Mouse (Mus musculus) neural tube, embryonic 15.5 days (tissue): ENCODE measurements around the gene Wdr86. TPM values are rescaled to one million over a fixed set of nuclear protein-coding genes. Genes with fewer than 3 reads are reported as not detected.
"Not testable (repeated sequence)": the region's sequence is repeated elsewhere in the genome, so short reads cannot be mapped to it uniquely, and the experiment has no call there.

Experiments used
- ATAC-seq: fragments of 200-750 bp; cut with Nextera tagmentation; 2 replicates; pipeline ENCODE4 v1.8.0; 2017; ENCODE audit warnings: mild to moderate bottlenecking, moderate TSS enrichment, moderate library complexity; ENCODE audit not compliant: low FRiP score
- H3K27ac ChIP-seq: fragments of 300-500 bp; sonication (generic); replicated peaks from 2 replicates; pipeline ENCODE4 v1.5.1; 2015; ENCODE audit warnings: mild to moderate bottlenecking, inconsistent platforms
- H3K27me3 ChIP-seq: fragments of 300-500 bp; sonication (generic); replicated peaks from 2 replicates; pipeline ENCODE4 v1.6.1; 2015; ENCODE audit warnings: inconsistent platforms
- H3K36me3 ChIP-seq: fragments of 300-500 bp; sonication (generic); 2 replicates; pipeline ENCODE4 v1.6.1; 2015; ENCODE audit warnings: inconsistent platforms
- H3K4me1 ChIP-seq: fragments of 300-500 bp; sonication (generic); 2 replicates; pipeline ENCODE4 v1.6.1; 2015; ENCODE audit warnings: inconsistent platforms
- H3K4me2 ChIP-seq: fragments of 300-500 bp; sonication (generic); 2 replicates; pipeline ENCODE4 v1.6.1; 2015; ENCODE audit warnings: inconsistent platforms, mild to moderate bottlenecking, moderate library complexity
- H3K4me3 ChIP-seq: fragments of 300-500 bp; sonication (generic); replicated peaks from 2 replicates; pipeline ENCODE4 v1.5.1; 2015; ENCODE audit warnings: mild to moderate bottlenecking, inconsistent platforms
- H3K9ac ChIP-seq: fragments of 300-500 bp; sonication (generic); replicated peaks from 2 replicates; pipeline ENCODE4 v1.6.1; 2015; ENCODE audit warnings: mild to moderate bottlenecking, inconsistent platforms
- H3K9me3 ChIP-seq: fragments of 300-500 bp; sonication (generic); replicated peaks from 2 replicates; pipeline ENCODE4 v1.6.1; 2016; ENCODE audit warnings: inconsistent platforms
- WGBS: fragments of 180-500 bp; shearing (Covaris S2); methylation state at CpG from one replicate; pipeline ENCODE4 v1.1.7; 2015; ENCODE audit warnings: mixed read lengths; 5-methylcytosine and 5-hydroxymethylcytosine counted together
- polyA plus RNA-seq: library from polyadenylated mRNA; unstranded; fragments of >200 nt; fragmentation: Nextera tagmentation; extraction: Ambion mirVana; gene quantifications from 2 replicates; pipeline ENCODE4 v1.2.1, GENCODE M21; 2015

Wdr86 gene
- polyA plus RNA-seq: 4.1 and 5.2 TPM in 2 replicates

- under 1% methylated on average over 23 of the region's 23 CpGs for WGBS
- peaks cover 37% of the 10 kb centered on the region for H3K27me3 ChIP-seq
- peak; percentile 43; the same call in 1 of the 2 replicates for ATAC-seq
- peak within 1 kb of the TSS; percentile 69 for H3K4me2 ChIP-seq
- no peaks in the 10 kb centered on the region for H3K9me3 ChIP-seq
- H3K9ac ChIP-seq: peak within 1 kb of the TSS; percentile 49
- no peaks in the 10 kb centered on the region for H3K36me3 ChIP-seq
- H3K4me1 ChIP-seq: peaks cover 32% of the 10 kb centered on the region
- peak within 1 kb of the TSS; percentile 44 for H3K4me3 ChIP-seq
- H3K27ac ChIP-seq: no peak within 1 kb of the TSS
Observed at GRCm38 (mm10) chr5:24730488-24730871, at the start of gene Wdr86. Wdr86 (minus strand) TSS chr5:24730727.

DNA sequence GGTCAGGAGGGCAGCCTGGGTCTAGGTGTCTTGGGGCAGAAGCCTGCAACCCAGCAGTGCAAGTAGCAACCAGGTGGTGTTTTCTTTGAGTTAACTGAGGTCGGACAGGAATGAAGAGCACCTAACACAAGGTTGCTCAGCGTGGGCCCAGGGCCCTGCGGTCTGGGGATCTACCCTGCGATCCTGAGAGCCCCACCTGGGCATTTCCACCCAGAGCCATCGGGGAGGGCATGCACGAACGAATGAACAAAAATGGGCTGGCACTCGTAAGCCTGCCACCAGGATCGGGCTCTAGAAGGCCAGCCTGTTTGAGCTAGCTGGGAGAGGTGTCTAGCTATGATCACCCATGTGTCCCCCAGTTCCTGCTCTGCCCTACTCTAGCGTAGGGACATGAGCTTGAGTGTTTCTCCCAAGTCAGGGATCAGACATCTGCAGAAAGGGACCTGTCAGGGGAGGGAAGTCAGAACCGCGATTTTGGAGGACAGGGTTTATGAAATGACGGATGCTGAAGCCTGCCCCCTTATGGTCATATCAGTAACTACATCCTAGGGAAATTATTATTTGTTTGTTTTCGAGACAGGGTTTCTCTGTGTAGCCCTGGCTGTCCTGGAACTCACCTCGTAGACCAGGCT, 49.5 kb upstream of the Wdr86 start:
- Histone ChIP-seq H3K4me2 (no peak overlapping the region), H3K27me3 (peaks cover 4% of the 10 kb centered on the region; the same call in 1 of the 2 replicates), H3K36me3 (no peaks in the 10 kb centered on the region), H3K9me3 (0 out of 2 replicates have a peak, but pooled peaks cover 4% of the 10 kb centered on the region), H3K9ac (no peak overlapping the region), H3K27ac (no peak overlapping the region), H3K4me3 (no peak overlapping the region), H3K4me1 (peaks cover 13% of the 10 kb centered on the region)
- ATAC-seq: no peak
- WGBS: 59% methylated on average over 15 of the region's 15 CpGs

DNA sequence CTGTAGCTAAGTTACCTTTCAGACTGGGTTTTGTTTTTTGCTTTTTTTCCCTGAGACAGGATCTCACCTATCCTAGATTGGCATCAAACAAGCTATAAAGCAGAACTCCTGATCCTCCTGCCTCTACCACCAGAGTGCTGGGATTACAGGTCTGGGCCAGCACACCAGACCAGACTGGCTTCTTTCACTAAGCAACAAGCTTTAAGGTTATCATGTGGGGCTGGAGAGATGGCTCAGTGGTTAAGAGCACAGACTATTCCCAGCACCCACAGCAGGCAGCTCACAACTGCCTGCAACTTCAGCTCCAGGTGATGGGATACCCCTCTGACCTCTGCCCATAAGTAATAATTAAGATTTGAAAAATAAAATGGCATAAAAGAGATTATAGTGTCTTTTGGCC, 48.8 kb upstream of the Wdr86 start:
- Histone ChIP-seq H3K4me2 (no peak overlapping the region), H3K4me1 (peaks cover 13% of the 10 kb centered on the region), H3K27ac (no peak overlapping the region), H3K9me3 (no peaks in the 10 kb centered on the region), H3K4me3 (no peak overlapping the region), H3K27me3 (peaks cover 4% of the 10 kb centered on the region; the same call in 1 of the 2 replicates), H3K9ac (no peak overlapping the region), H3K36me3 (no peaks in the 10 kb centered on the region)
- ATAC-seq: no peak

GRCm38 (mm10) chr5:24778843-24779140, 48.3 kb upstream of the Wdr86 start:
- Histone ChIP-seq H3K27ac (no peak overlapping the region), H3K4me2 (peak overlapping the region; percentile 42), H3K9me3 (no peaks in the 10 kb centered on the region), H3K4me1 (peaks cover 13% of the 10 kb centered on the region), H3K9ac (no peak overlapping the region), H3K36me3 (no peaks in the 10 kb centered on the region), H3K4me3 (no peak overlapping the region), H3K27me3 (peaks cover 4% of the 10 kb centered on the region; the same call in 1 of the 2 replicates)
- no peak for ATAC-seq
- WGBS: 48% methylated on average over 13 of the region's 13 CpGs

- H3K9ac ChIP-seq: no peak overlapping the region
- WGBS: 20% methylated on average over 17 of the region's 17 CpGs
- ATAC-seq: no peak
- H3K27me3 ChIP-seq: peaks cover 4% of the 10 kb centered on the region; the same call in 1 of the 2 replicates
- H3K9me3 ChIP-seq: no peaks in the 10 kb centered on the region
- H3K4me2 ChIP-seq: peak overlapping the region; percentile 42
- H3K4me1 ChIP-seq: peaks cover 13% of the 10 kb centered on the region
- H3K36me3 ChIP-seq: no peaks in the 10 kb centered on the region
- H3K4me3 ChIP-seq: no peak overlapping the region
- no peak overlapping the region for H3K27ac ChIP-seq
Observed at GRCm38 (mm10) chr5:24778082-24778842, 47.7 kb upstream of the Wdr86 start.

DNA sequence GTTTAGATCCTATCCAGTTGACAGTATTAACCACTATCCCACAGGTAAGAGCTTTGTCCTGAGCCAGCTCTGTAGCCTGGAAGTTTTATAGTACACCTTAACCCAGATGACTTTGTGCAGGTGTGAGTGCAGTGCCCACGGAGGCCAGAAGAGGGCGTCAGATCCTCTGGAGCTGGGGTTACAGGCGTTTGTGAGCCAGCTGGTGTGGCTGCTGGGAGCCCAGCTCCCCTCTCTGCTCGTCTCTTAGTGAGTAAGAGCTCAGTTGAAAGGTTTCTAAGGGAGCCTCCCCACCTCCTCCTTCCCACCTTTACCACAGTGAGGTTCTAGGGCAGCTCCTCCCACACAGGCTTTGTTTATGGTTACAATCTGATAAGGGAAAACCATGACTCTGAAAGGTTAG, 46.2 kb upstream of the Wdr86 start:
- WGBS: 68% methylated on average over 4 of the region's 4 CpGs
- no peak overlapping the region for H3K9ac ChIP-seq

DNA sequence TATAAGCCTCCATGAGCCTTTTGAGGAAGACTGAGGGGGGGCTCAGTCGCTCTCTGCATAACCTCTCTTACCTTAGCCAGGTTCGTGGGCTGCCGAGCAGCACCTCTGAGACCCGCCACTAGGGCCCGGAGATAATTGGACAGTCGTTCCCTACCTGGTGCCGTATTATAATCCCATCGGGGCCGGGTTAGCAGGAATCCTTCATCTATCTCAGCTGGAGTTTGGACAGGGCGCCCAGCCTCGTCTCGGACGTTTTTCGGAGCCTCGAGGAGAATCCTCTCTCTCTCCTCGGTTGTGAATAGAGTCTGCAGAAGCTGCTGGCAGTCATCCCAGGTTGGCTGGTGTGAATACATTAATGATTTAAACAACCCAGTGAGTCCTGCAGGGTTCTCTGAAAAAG, 44.0 kb upstream of the Wdr86 start:
- 78% methylated on average over 16 of the region's 16 CpGs for WGBS
- not testable (repeated sequence) for ATAC-seq, H3K9ac ChIP-seq, H3K4me3 ChIP-seq, H3K36me3 ChIP-seq, H3K4me1 ChIP-seq, H3K9me3 ChIP-seq, H3K4me2 ChIP-seq, H3K27me3 ChIP-seq, H3K27ac ChIP-seq

More for the DNA sequence above, 46.2 kb upstream of the Wdr86 start:
- Histone ChIP-seq H3K4me2 (no peak overlapping the region), H3K9me3 (no peaks in the 10 kb centered on the region), H3K36me3 (no peaks in the 10 kb centered on the region), H3K27me3 (peaks cover 4% of the 10 kb centered on the region; the same call in 1 of the 2 replicates), H3K27ac (no peak overlapping the region), H3K4me3 (no peak overlapping the region), H3K4me1 (peaks cover 13% of the 10 kb centered on the region)
- ATAC-seq: no peak

DNA sequence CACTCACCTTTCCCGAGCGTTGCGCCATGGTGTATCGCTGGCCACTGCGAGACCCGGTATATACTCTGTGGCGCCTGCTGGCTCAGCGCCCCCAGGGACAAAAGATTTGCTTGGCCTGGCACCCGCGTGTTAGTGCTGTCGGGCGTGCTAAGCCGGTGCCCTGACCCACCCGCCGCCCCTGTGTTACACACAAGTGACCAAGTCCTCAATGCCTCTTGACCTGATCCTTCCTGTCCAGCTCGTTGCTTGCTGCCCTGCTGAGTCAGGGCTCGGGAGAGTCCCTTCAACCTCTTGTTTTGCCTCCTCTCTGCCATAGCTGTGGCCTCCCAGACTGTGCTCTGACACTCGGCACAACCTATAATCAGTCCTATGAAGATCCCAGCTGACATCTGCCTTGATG, 27.3 kb upstream of the Wdr86 start, which contains the start of gene Crygn:
Crygn (minus strand) TSS at position 193 of the 400 bp plus-strand sequence.
- H3K36me3 ChIP-seq: no peaks in the 10 kb centered on the region
- no peaks in the 10 kb centered on the region for H3K9me3 ChIP-seq
- no peak for ATAC-seq
- H3K4me1 ChIP-seq: no peaks in the 10 kb centered on the region
- 52% methylated on average over 18 of the region's 18 CpGs for WGBS
- no peak within 1 kb of the TSS for H3K4me3 ChIP-seq
- H3K27me3 ChIP-seq: peaks cover 4% of the 10 kb centered on the region; the same call in 1 of the 2 replicates
- no peak within 1 kb of the TSS for H3K27ac ChIP-seq
- H3K4me2 ChIP-seq: no peak within 1 kb of the TSS
- H3K9ac ChIP-seq: no peak within 1 kb of the TSS

DNA sequence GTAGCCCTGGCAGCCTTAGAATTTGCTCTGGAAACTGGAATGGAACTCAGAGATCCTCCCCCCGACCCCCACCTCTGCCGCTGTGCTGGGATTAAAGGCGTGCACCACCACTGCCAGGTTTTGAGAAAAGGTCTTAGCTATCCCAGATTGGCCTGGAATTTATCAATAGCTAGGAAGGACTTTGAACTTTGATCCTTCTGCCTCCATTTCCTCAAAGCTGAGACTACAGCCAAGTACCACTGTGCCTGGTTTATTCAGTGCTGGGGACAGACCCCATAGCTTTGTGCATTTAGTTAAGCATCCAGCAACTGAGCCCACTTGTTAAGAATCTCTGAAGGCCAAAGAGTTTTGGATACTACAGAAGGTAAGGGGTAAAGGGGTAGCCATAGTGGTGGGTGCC, 26.4 kb upstream of the Wdr86 start:
- Histone ChIP-seq H3K4me2 (no peak overlapping the region), H3K9me3 (no peaks in the 10 kb centered on the region), H3K9ac (no peak overlapping the region), H3K4me1 (peaks cover 4% of the 10 kb centered on the region), H3K4me3 (no peak overlapping the region), H3K36me3 (no peaks in the 10 kb centered on the region), H3K27me3 (peaks cover 4% of the 10 kb centered on the region; the same call in 1 of the 2 replicates), H3K27ac (no peak overlapping the region)
- no peak for ATAC-seq
- WGBS: 73% methylated on average over 3 of the region's 3 CpGs

DNA sequence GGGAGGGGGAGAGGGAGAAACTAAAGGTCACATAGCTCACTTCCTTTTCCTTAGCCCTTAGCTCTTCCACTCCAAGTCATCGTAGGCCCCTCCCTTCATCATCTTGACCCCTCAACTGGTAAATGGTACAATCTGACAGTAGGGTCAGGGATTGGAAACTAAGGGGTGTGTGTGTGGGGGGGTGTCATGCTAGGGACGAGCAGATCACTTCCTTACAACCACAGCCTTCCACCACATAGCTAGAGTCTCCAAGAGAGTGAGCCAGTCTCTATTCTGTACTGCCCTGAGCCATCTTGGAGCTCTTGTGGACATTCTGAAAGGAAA, 21.6 kb upstream of the Wdr86 start:
- Histone ChIP-seq H3K9me3 (no peaks in the 10 kb centered on the region), H3K27ac (0 out of 2 replicates have a peak overlapping the region, but pooled peaks have one; percentile 11), H3K4me2 (peak overlapping the region; percentile 87), H3K4me1 (peaks cover 23% of the 10 kb centered on the region), H3K9ac (no peak overlapping the region; the same call in 1 of the 2 replicates), H3K4me3 (0 out of 2 replicates have a peak overlapping the region, but pooled peaks have one; percentile 60), H3K36me3 (no peaks in the 10 kb centered on the region), H3K27me3 (0 out of 2 replicates have a peak, but pooled peaks cover under 1% of the 10 kb centered on the region)
- WGBS: 13% methylated on average over 2 of the region's 2 CpGs
- ATAC-seq: no peak

DNA sequence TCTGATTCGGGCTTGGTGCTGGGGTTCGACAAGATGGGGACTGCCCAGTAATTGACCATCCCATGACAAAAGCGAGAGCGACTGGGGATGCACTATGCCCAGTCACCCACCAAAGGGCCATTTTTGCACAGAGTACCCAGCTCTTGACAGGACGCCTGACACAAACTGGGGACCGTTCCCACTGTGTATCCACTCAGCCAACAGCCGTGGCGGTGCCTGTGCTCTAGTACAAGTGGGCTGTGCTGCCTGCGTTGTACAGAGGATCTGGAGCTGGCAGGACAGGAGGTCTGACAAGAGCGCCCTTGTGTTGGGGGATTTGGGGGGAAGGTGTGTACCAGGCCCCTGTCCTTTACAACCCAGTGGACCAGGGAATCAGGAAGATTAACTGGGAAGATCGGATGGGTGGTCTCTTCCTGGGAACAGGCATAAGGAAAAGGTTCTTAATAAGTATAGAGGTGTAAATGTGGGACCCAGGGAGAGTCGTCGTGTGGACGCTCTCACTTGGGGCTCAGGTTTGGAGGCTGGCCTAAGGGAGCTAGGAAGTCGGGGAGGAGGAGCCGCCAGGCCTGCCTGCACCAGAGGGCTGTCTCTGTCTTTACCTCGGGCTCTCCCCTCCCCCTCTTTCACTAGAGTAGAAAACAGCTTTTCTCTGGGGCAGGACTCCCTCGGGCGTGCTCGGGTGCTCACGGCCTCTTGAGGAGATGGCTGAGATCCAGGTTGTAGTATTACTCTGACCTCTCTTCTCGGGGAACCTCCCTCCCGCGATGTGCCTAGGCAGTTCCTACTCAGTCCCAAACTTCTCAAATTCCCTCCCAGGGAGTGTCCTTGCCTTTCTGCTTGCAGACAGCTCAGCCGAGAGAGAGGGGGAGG, 21.0 kb upstream of the Wdr86 start:
- Histone ChIP-seq H3K4me1 (peaks cover 23% of the 10 kb centered on the region), H3K9ac (peak overlapping the region; percentile 64), H3K36me3 (no peaks in the 10 kb centered on the region), H3K4me2 (peak overlapping the region; percentile 87), H3K27ac (peak overlapping the region; percentile 84), H3K27me3 (no peaks in the 10 kb centered on the region), H3K4me3 (peak overlapping the region; percentile 60), H3K9me3 (no peaks in the 10 kb centered on the region)
- peak; percentile 56 for ATAC-seq
- WGBS: 1% methylated on average over 25 of the region's 25 CpGs
